Mouse (Mus musculus) hindbrain, postnatal 0 days (tissue): ENCODE data around the gene Ptprs. TPM values are rescaled to one million over a fixed set of nuclear protein-coding genes. Genes with fewer than 3 reads are reported as not detected.

Experiments
- ATAC-seq: fragments of 200-750 bp; cut with Nextera tagmentation; 2 replicates; pipeline ENCODE4 v1.8.0; 2017; ENCODE audit warnings: mild to moderate bottlenecking, moderate TSS enrichment, moderate library complexity
- DNase-seq: peaks from one replicate; pipeline ENCODE4 v3.0.0-alpha.2; 2015; ENCODE audit warnings: low spot score
- H3K27ac ChIP-seq: fragments of 300-500 bp; sonication (generic); 2 replicates; pipeline ENCODE4 v1.5.1; 2014; ENCODE audit warnings: mild to moderate bottlenecking
- H3K27me3 ChIP-seq: fragments of 300-500 bp; sonication (generic); 2 replicates; pipeline ENCODE4 v1.6.1; 2014; ENCODE audit warnings: low read length, mixed read lengths; ENCODE audit not compliant: insufficient read depth
- H3K36me3 ChIP-seq: fragments of 300-500 bp; sonication (generic); 2 replicates; pipeline ENCODE4 v1.6.1; 2014; ENCODE audit warnings: low read length, mixed read lengths; ENCODE audit not compliant: insufficient read depth
- H3K4me1 ChIP-seq: fragments of 300-500 bp; sonication (generic); 2 replicates; pipeline ENCODE4 v1.6.1; 2014; ENCODE audit warnings: antibody characterized with exemption, low read length, mixed read lengths; ENCODE audit not compliant: insufficient read depth
- H3K4me2 ChIP-seq: fragments of 300-500 bp; sonication (generic); 2 replicates; pipeline ENCODE4 v1.6.1; 2014; ENCODE audit warnings: low read depth, mild to moderate bottlenecking, low read length, moderate library complexity, mixed read lengths
- H3K4me3 ChIP-seq: fragments of 300-500 bp; sonication (generic); 2 replicates; pipeline ENCODE4 v1.5.1; 2014; ENCODE audit warnings: low read length
- H3K9ac ChIP-seq: fragments of 300-500 bp; sonication (generic); replicated peaks from 2 replicates; pipeline ENCODE4 v1.6.1; 2014; ENCODE audit warnings: mild to moderate bottlenecking, low read length, moderate library complexity, mixed read lengths
- H3K9me3 ChIP-seq: fragments of 300-500 bp; sonication (generic); 2 replicates; pipeline ENCODE4 v1.6.1; 2016; ENCODE audit warnings: low read length, mixed read lengths
- CTCF ChIP-seq: IDR thresholded peaks from 2 replicates; pipeline ENCODE4 v1.5.1; 2016; ENCODE audit warnings: antibody characterized with exemption, control low read depth, low read depth
- WGBS: fragments of 180-500 bp; shearing (Covaris S2); extraction: QIAGEN DNeasy Blood & Tissue Kit; methylation state at CpG from one replicate; pipeline ENCODE4 v1.1.7; 2014; 5-methylcytosine and 5-hydroxymethylcytosine counted together
- polyA plus RNA-seq: library from polyadenylated mRNA; unstranded; fragments of >200 nt; fragmentation: Nextera tagmentation; extraction: Ambion mirVana; gene quantifications from 2 replicates; pipeline ENCODE4 v1.2.1, GENCODE M21; 2015
- total RNA-seq: library from RNA; depleted of rRNA; stranded (reverse); fragments of >200 nt; gene quantifications from 2 replicates; pipeline ENCODE4 v1.2.3, GENCODE M21; 2014

Gene Ptprs
- total and polyA plus RNA-seq, 2 experiments from 2014 or later = 198 to 913 TPM

DNA sequence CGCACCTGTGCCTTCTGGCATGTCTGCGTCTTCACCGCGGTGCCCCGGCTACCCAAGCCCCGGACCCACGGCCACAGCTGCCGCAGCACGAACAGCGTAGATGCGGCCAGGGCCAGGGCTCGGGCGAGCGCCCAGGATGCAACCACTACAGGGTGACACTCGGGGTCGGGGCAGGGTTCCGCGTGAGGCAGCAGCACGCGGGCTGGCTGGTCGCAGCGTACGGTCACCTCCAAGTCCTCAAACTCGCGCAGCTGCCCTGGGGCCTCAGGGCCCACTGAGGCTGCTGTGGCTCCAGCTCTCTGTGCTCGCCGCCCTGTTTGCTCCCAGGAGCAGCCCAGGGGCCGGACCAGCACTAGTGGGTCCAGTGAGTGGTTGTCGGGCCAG, 35.4 kb upstream of the Ptprs start:
- no peaks in the 10 kb centered on the region for H3K36me3 ChIP-seq
- peak overlapping the region; percentile 35 for H3K4me2 ChIP-seq
- TF ChIP-seq CTCF = no peak
- ATAC-seq = no peak
- no peak overlapping the region; the same call in 1 of the 2 replicates for H3K27ac ChIP-seq
- WGBS = 27% methylated on average over 29 of the region's 29 CpGs
- H3K9me3 ChIP-seq = no peaks in the 10 kb centered on the region
- H3K4me3 ChIP-seq = peak overlapping the region; percentile 23; the same call in 1 of the 2 replicates
- H3K27me3 ChIP-seq = peaks cover 18% of the 10 kb centered on the region
- H3K9ac ChIP-seq = no peak overlapping the region
- H3K4me1 ChIP-seq = peaks cover 30% of the 10 kb centered on the region
- DNase-seq = no peak

DNA sequence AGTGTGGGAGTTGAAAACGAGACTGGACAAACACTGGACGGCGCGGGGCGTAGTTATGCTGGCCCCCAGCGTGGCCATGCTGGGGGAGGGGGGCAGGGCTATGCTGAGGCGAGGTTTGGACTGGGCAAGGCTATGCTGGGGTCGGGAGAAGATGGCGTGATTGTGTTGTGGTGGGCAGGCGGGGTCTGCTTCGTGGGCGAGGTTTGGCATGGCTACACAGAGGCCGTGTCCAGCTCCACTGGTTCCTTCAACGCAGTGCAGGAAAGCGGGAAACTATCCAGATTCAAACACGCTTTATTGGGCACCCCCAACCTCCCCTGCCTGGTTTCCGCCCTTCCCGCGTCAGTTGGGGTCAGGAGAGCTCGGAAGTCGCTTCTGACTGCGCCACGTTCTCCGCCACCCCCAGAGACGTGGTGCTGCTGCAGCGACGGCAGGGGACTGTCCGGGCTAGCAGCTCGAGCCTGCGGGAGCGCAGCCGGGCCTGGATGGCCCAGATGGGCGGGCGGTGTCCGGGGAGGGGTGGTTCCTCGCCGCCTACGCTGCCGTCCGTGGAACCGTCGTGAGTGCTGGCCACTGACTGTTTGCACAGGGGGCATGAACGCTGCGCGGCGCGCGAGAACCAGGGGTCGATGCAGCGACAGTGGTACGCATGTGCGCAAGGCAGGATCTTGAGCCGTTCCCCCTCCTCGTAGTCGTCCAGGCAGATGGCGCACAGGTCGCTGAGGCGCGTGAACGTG, 34.9 kb upstream of the Ptprs start:
- H3K4me1 ChIP-seq = peaks cover 30% of the 10 kb centered on the region
- peak; percentile 55 for DNase-seq
- peak; percentile 5; the same call in 1 of the 2 replicates for TF ChIP-seq CTCF
- peak overlapping the region; percentile 23; the same call in 1 of the 2 replicates for H3K4me3 ChIP-seq
- no peaks in the 10 kb centered on the region for H3K36me3 ChIP-seq
- no peak overlapping the region for H3K9ac ChIP-seq
- no peak for ATAC-seq
- H3K27me3 ChIP-seq = peaks cover 18% of the 10 kb centered on the region
- H3K4me2 ChIP-seq = peak overlapping the region; percentile 35
- no peak overlapping the region; the same call in 1 of the 2 replicates for H3K27ac ChIP-seq
- WGBS = 6% methylated on average over 59 of the region's 60 CpGs
- no peaks in the 10 kb centered on the region for H3K9me3 ChIP-seq

DNA sequence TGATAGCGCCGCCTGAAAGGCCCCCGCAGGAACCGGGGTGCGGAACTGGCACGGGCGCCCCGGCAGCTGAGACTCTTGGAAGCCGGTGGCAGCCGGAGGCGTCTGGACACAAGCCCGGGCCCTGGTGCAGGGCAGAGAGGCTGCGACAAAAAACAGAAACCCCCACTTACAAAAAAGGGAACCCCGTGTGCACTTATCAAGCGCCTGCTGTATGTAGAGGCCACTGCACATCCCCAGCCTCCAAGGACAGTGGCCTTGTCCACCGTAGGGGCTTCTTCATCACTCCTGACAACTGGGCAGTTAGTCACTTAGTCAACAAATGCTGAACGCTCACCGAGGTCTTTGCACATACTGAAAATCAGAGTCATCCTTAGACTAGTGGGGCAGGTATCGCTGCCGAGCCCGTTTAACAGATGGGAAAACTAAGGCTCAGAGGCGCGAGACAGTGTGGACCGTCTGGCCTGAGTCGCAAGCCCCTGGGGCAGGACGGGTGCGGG, 34.2 kb upstream of the Ptprs start:
- no peak for TF ChIP-seq CTCF
- H3K4me3 ChIP-seq = no peak overlapping the region
- peaks cover 24% of the 10 kb centered on the region for H3K4me1 ChIP-seq
- H3K27me3 ChIP-seq = peaks cover 18% of the 10 kb centered on the region
- DNase-seq (peak; percentile 42), ATAC-seq (no peak)
- H3K36me3 ChIP-seq = no peaks in the 10 kb centered on the region
- peak overlapping the region; percentile 35; the same call in 1 of the 2 replicates for H3K4me2 ChIP-seq
- no peak overlapping the region for H3K9ac ChIP-seq
- 21% methylated on average over 27 of the region's 27 CpGs for WGBS
- H3K9me3 ChIP-seq = no peaks in the 10 kb centered on the region
- peak overlapping the region; percentile 41; the same call in 1 of the 2 replicates for H3K27ac ChIP-seq

DNA sequence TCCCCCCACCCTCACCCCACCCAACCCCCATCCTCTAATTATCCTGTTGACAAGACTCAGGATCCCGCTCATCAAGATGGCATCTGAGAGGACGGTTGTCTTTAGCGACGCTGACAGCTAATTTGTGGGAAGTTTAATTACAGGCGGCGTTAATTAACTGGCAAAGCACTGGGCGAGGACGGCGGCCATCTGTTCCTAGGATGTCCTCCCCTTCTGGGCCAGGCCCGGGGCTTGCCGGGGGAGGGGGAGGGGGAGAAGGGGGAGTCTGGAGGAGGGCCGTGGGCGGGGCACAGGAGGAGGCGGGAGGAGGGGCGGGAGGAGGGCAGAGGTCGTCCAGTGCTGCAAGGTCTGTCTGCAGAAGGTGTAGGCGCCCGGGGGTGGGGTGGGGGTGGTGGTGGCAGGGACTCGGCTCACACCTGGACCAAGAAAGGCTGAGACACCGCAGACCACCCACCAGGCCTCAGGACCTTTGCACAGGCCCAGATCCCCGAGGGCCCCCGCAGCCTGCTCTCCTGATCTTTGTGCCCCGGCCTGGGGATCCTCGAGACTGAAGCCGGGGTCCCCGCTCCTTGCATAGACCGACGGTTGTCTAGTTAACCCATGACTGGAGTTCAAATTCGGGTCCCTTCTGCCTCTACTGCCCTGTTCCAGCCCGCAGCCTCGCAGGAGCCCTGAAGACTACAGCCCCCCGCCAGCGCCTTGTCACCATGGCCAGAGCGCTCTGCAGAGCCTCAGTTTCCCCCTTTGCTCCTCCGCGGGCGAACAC, 33.6 kb upstream of the Ptprs start:
- DNase-seq (peak; percentile 88), ATAC-seq (peak; percentile 41)
- Histone ChIP-seq H3K4me3 (no peak overlapping the region), H3K9me3 (no peaks in the 10 kb centered on the region), H3K4me2 (peak overlapping the region; percentile 28; the same call in 1 of the 2 replicates), H3K4me1 (peaks cover 19% of the 10 kb centered on the region; the same call in 1 of the 2 replicates), H3K27me3 (peaks cover 18% of the 10 kb centered on the region), H3K36me3 (no peaks in the 10 kb centered on the region), H3K27ac (peak overlapping the region; percentile 41; the same call in 1 of the 2 replicates), H3K9ac (no peak overlapping the region)
- no peak for TF ChIP-seq CTCF
- WGBS = 9% methylated on average over 30 of the region's 37 CpGs

DNA sequence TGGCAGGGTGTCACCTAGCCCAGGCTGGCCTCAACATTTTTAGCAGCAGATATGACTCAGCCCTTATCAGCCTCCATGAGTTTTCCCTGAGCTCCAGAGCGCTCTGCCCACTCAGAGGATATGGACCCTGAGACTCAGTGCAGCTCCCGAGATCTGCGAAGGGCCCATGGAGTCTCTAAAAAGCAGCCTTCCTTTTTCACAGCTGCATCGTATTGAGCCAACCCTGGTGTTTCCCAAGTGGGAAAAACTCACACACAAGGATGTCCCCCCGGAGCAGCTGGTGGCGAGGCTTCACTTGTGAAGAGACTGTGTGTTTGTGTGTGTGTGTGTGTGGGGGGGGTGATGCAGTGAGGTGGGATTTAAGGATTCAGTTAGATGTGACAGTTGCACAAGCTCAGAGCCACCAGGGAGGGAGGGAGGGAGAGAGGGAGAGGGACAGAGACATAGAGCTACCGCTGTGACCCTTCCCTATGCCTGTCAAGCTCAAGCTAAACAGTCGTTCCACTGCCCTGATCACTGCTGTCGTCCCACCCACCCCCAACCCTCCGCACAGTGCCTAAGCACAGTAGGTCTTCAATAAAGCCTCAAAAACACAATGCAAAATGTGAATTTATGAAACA, 32.8 kb upstream of the Ptprs start:
- DNase-seq = peak; percentile 57
- Histone ChIP-seq H3K27me3 (peaks cover 18% of the 10 kb centered on the region), H3K4me3 (no peak overlapping the region), H3K4me2 (peak overlapping the region; percentile 28; the same call in 1 of the 2 replicates), H3K36me3 (no peaks in the 10 kb centered on the region), H3K9ac (no peak overlapping the region), H3K4me1 (peaks cover 19% of the 10 kb centered on the region; the same call in 1 of the 2 replicates), H3K9me3 (no peaks in the 10 kb centered on the region), H3K27ac (peak overlapping the region; percentile 64)
- WGBS = 33% methylated on average over 10 of the region's 10 CpGs
- peak; percentile 5; the same call in 1 of the 2 replicates for ATAC-seq
- no peak for TF ChIP-seq CTCF
